Mouse (Mus musculus): Measurements from ENCODE around the gene Lrrc42.

The Lrrc42 gene

GRCm38 (mm10) chr4:107193841-107194240 is 59.5 kb downstream of the Lrrc42 start:
- DNase-seq (ENCODE audit: low spot score), result no peak

- DNase-seq (ENCODE audit: low spot score), result no peak
Measured at GRCm38 (mm10) chr4:107185703-107186102, 67.6 kb downstream of the Lrrc42 start.

Measured in ovary, postnatal 10 days (tissue).